16 mouse cellular contexts compared by ENCODE assay signal in genomic region chr4:134488211-134488610, GRCm38 (mm10).
"Had no signal": no experiment of that assay in that cellular context is flagged by ENCODE, and none has a peak within 500 bp of the region (broad histone marks: within the 10 kb centered on the region; RNA-seq: fewer than 3 reads in every experiment).

No protein-coding gene starts in this region.

- DNase-seq: kidney, adult 8-10 months; kidney, postnatal 25 days; liver, embryonic 13.5 days; retina, postnatal 1 day; right cerebral cortex, postnatal 4 days; spleen, adult 18-20 months; thymus, postnatal 4 days had no signal

- ATAC-seq: hindbrain, embryonic 16.5 days; inflammation-experienced regulatory T-cells, adult 6 months; intestine, postnatal 0 days; midbrain, embryonic 16.5 days had no signal

- H3K27me3 ChIP-seq: hindbrain, embryonic 12.5 days; neural tube, embryonic 13.5 days had no signal

- H3K4me1 ChIP-seq: limb, embryonic 12.5 days; neural tube, embryonic 13.5 days had no signal

- H3K4me3 ChIP-seq: hindbrain, embryonic 12.5 days; left cerebral cortex, adult 2 months; limb, embryonic 12.5 days; liver, embryonic 13.5 days; midbrain, embryonic 10.5 days; neural tube, embryonic 13.5 days had no signal

- H3K36me3 ChIP-seq: hindbrain, embryonic 12.5 days; limb, embryonic 12.5 days; liver, embryonic 13.5 days; midbrain, embryonic 10.5 days; neural tube, embryonic 13.5 days had no signal

- H3K9ac ChIP-seq: hindbrain, embryonic 12.5 days; limb, embryonic 12.5 days; liver, embryonic 13.5 days; neural tube, embryonic 13.5 days had no signal

- H3K4me2 ChIP-seq: hindbrain, embryonic 12.5 days; limb, embryonic 12.5 days; liver, embryonic 13.5 days; neural tube, embryonic 13.5 days had no signal

- H3K27ac ChIP-seq: hindbrain, embryonic 12.5 days; left cerebral cortex, adult 2 months; limb, embryonic 12.5 days; liver, embryonic 13.5 days; midbrain, embryonic 10.5 days; neural tube, embryonic 13.5 days had no signal

- H3K9me3 ChIP-seq: hindbrain, embryonic 12.5 days; limb, embryonic 12.5 days; liver, embryonic 13.5 days; midbrain, embryonic 10.5 days; neural tube, embryonic 13.5 days had no signal
